Mouse (Mus musculus): ENCODE measurements at regions not wholly inside any gene's neighbourhood (a gene's known extent, or its start where the extent isn't known, plus 50 kb on each side); places are given as distances from the start of the nearest gene placed in this dataset.

- TF ChIP-seq TAL1 (conservative IDR thresholded peaks at IDR 0.05; ENCODE audit: low read depth, low read length) (no peak), GATA1 (IDR thresholded peaks at IDR 0.05; ENCODE audit: borderline replicate concordance, low read length) (no peak)
Measured at GRCm38 (mm10) chr10:99697696-99698095, 61.8 kb downstream of the Csl start.
